Mouse (Mus musculus): ENCODE data around the gene Ddx58.

Gene Ddx58

GRCm38 (mm10) chr4:40181681-40182080 is 57.9 kb downstream of the Ddx58 start:
- no peak for DNase-seq (ENCODE audit: low spot score)

- DNase-seq (ENCODE audit: low spot score), result no peak
These were observed 59.6 kb downstream of the Ddx58 start for GRCm38 (mm10) chr4:40180046-40180445.

- no peak for DNase-seq (ENCODE audit: low spot score)
These were observed 61.0 kb downstream of the Ddx58 start for GRCm38 (mm10) chr4:40178584-40178983.

GRCm38 (mm10) chr4:40174321-40174720 is 65.3 kb downstream of the Ddx58 start:
- no peak for DNase-seq (ENCODE audit: low spot score)

GRCm38 (mm10) chr4:40172336-40172735 is 67.3 kb downstream of the Ddx58 start:
- DNase-seq (ENCODE audit: low spot score), result no peak

GRCm38 (mm10) chr4:40171477-40171876 is 68.2 kb downstream of the Ddx58 start:
- DNase-seq (ENCODE audit: low spot score), result no peak

GRCm38 (mm10) chr4:40163646-40164045 is 76.0 kb downstream of the Ddx58 start:
- no peak for DNase-seq (ENCODE audit: low spot score)

- no peak for DNase-seq (ENCODE audit: low spot score)
These were observed 78.8 kb downstream of the Ddx58 start for GRCm38 (mm10) chr4:40160591-40161434.

- DNase-seq (ENCODE audit: low spot score), result no peak
These were observed 81.4 kb downstream of the Ddx58 start for GRCm38 (mm10) chr4:40158224-40158540.

- no peak for DNase-seq (ENCODE audit: low spot score)
These were observed 82.0 kb downstream of the Ddx58 start for GRCm38 (mm10) chr4:40157500-40158223.

- DNase-seq (ENCODE audit: low spot score), result no peak
These were observed 82.8 kb downstream of the Ddx58 start for GRCm38 (mm10) chr4:40156582-40157499.

- peak; percentile 88 for DNase-seq (ENCODE audit: low spot score)
These were observed 83.5 kb downstream of the Ddx58 start for GRCm38 (mm10) chr4:40156153-40156552.

- no peak for DNase-seq (ENCODE audit: low spot score)
These were observed 84.1 kb downstream of the Ddx58 start for GRCm38 (mm10) chr4:40155467-40155999.

- no peak for DNase-seq (ENCODE audit: low spot score)
These were observed 84.9 kb downstream of the Ddx58 start for GRCm38 (mm10) chr4:40154751-40155150.

All from lung, postnatal 25 days (tissue).